In genomic region chr13:14374470-14374869, GRCm38 (mm10) we compare ENCODE assay signal across 16 mouse cellular contexts.
"Had no signal": no experiment of that assay in that cellular context is flagged by ENCODE, and none has a peak within 500 bp of the region (broad histone marks: within the 10 kb centered on the region; RNA-seq: fewer than 3 reads in every experiment).

No protein-coding gene starts in this region.

- H3K4me1 ChIP-seq: neural tube, embryonic 13.5 days; neural tube, embryonic 15.5 days; stomach, embryonic 15.5 days had no signal

- H3K27me3 ChIP-seq: neural tube, embryonic 13.5 days; neural tube, embryonic 15.5 days; stomach, embryonic 15.5 days had no signal

- H3K9me3 ChIP-seq: neural tube, embryonic 13.5 days; neural tube, embryonic 15.5 days; stomach, embryonic 15.5 days had no signal

- H3K4me3 ChIP-seq: neural tube, embryonic 13.5 days; neural tube, embryonic 15.5 days; stomach, embryonic 15.5 days had no signal

- H3K27ac ChIP-seq: neural tube, embryonic 13.5 days; neural tube, embryonic 15.5 days; stomach, embryonic 15.5 days; stomach, postnatal 0 days had no signal

- H3K9ac ChIP-seq: neural tube, embryonic 13.5 days; neural tube, embryonic 15.5 days; stomach, embryonic 15.5 days had no signal

- H3K4me2 ChIP-seq: neural tube, embryonic 13.5 days; neural tube, embryonic 15.5 days; stomach, embryonic 15.5 days had no signal

- H3K36me3 ChIP-seq: stomach, embryonic 15.5 days had no signal

- DNase-seq: retina, postnatal 1 day; right cerebral cortex, adult 18-20 months; right cerebral cortex, postnatal 14 days; right cerebral cortex, postnatal 25 days; right cerebral cortex, postnatal 4 days; spleen, adult 18-20 months; thymus, adult 18-20 months; thymus, adult 2 months; thymus, postnatal 14 days; thymus, postnatal 25 days; thymus, postnatal 36 days; thymus, postnatal 4 days had no signal
